Mouse (Mus musculus): ENCODE measurements around the gene Melk. TPM values are rescaled to one million over a fixed set of nuclear protein-coding genes. Genes with fewer than 3 reads are reported as not detected.

Gene Melk
- 10 to 100 TPM in 1 of 26 experiments, 1 to 10 TPM in 24, under 1 TPM in 1; 0.79 to 15.1 (median 2.9) TPM for total RNA-seq (2018; cell fraction: chromatin; rRNA removed)
- total RNA-seq (2018; cell fraction: cytosol; rRNA removed) = 1 to 10 TPM in 25 of 26 experiments, under 1 TPM in 1; 0.76 to 3.0 (median 1.7) TPM
- total RNA-seq (2018; cell fraction: nucleus; rRNA removed) = 1 to 10 TPM in 23 of 26 experiments, under 1 TPM in 3; 0.64 to 8.8 (median 1.7) TPM
- polyA plus RNA-seq (2018) = 0.36 to 4.6 TPM (median 3.6 TPM) in 3 replicates

DNA sequence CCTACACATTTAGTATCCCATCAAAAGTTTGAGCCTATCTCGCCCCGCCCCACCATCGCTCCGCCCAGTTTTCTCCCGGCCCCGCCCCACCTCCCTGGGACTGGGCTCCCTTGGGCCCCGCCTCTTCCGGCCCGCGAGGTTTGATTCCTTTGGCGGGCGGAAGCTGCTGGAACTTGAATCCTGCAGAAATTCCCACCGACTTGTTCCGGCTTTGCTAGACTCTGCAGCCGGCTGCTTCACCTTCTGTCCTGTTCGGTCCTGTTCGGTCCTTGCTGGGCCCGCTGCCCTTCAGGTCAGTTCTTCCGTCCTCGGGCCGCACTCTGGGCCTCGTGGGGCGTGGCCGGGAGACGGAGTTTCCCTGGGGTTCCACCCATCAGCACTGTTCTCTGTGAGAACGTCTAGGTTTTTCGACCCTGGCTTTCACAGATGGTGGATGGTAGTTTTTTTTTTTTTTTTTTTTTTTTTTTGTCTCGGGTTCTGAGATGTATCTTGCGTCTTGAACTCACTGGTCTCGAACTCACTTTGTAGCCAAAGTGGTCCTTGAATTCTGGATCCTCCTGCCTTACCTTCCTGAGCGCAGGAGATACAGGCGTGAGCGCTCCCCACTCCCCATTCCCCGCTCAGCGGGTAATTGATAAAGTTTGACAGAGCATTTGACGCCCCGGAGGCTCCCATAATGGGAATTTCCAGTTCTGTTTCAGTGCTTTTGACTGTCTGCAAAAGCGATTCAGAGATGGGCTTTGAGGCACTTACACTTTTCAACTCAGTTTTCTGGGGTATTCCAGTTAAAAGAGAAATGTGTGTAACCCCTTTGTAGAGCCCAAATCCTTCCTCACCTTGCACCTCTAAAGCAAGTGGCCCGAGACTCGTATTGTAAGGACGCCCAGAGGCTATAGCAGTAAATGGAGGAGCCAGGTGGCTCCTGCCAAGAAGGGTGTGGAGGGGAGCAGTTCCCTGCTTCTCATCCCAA lies at the start of gene Melk:
TSS of gene Melk (plus strand) at position 96 of the 970 bp plus-strand sequence.
- Histone ChIP-seq H3K27ac (peak within 1 kb of the TSS; percentile 46), H3K79me2 (ENCODE audit: inconsistent target) (peaks cover 26% of the 10 kb centered on the region), H3K4me3 (ENCODE audit: inconsistent target) (peak within 1 kb of the TSS; percentile 83), H3K36me3 (ENCODE audit: inconsistent target) (no peaks in the 10 kb centered on the region)
- 4% methylated on average over 40 of the region's 41 CpGs for WGBS (ENCODE audit: missing documents)

DNA sequence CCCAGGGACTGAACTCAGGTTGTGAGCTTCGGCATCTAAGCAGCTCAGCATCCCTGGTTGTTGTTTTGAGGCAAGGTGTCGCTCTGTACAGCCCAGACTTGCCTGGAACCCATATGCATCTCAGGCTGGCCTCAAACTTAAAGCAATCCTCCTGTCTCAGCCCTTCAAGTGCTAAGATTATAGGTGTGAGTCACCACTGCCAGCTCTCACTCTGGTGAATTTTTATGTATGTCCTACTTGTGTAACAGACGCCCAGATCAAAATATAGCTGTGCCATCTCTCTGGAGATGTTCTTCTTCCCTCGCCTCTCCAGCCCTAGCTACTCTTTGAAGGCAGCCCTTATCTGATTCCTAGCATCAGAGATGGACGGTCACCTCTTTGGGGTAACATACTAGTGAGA lies 49.2 kb upstream of the Melk start:
- WGBS (ENCODE audit: missing documents) = 76% methylated on average over 5 of the region's 5 CpGs
- Histone ChIP-seq H3K4me3 (ENCODE audit: inconsistent target) (no peak overlapping the region), H3K79me2 (ENCODE audit: inconsistent target) (no peaks in the 10 kb centered on the region), H3K27ac (no peak overlapping the region), H3K36me3 (ENCODE audit: inconsistent target) (no peaks in the 10 kb centered on the region)

DNA sequence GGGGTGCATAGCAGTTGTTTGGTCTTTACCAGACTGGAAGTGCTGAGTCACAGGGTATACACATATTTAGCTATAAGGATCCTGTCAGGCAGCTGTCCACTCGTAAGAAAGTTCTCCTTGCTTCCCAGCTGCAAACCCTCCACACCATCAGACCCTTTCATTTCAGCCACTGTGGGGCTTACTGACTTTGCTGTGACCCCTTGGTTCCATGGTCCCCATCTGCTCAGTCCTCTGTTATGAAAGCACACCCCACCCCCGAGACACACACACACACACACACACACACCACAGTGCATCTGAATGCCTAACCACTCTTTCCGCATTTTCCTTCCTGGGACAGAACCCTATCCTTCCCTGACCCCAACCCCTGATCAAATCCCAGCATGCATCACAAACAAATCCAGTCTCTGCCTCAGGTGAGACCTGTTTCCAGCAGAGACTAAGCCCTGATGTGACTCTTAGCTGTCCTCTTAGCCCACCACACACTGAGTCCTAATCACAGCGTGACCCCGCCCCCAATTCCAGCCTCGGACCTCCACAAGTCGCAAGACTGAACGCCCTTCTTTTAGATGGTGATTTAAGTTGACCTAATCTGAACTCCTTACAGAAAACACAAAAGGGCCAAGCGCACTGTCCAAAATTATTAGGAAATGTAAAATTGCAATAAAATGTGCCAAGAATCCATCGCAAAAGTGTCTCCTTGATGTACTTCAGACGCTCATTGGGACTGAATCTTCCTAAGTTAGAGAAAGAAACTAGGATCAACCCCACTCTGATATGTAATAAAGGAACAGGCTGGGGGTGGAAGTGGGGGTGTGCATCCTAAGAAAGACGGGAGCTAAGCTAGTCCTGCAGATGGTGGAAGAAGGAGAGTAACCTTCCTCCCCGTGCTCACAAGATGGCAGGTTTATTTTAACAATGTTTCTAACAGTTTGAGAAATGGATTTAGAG lies 48.4 kb upstream of the Melk start:
- H3K79me2 ChIP-seq (ENCODE audit: inconsistent target) = no peaks in the 10 kb centered on the region
- H3K36me3 ChIP-seq (ENCODE audit: inconsistent target) = no peaks in the 10 kb centered on the region
- no peak overlapping the region for H3K4me3 ChIP-seq (ENCODE audit: inconsistent target)
- H3K27ac ChIP-seq = no peak overlapping the region
- WGBS (ENCODE audit: missing documents) = 16% methylated on average over 13 of the region's 13 CpGs

DNA sequence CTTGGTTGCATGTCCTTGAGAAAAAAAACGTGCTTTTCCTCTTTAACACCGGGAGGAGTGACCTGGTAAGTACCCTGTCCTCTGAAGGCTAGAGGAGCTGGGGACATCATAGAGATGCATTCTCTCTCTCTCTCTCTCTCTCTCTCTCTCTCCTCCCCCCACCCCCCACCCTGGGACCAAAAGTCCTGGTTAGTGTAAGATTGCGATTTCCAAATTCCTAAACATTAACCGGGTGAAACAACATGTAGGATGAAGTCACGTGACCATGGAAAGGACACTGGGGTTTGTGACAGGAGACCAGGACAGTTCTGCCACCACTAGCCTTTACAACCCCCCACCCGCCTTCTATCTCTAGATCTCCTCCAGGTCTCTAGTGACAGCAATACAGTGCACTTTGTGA lies 47.5 kb upstream of the Melk start:
- Histone ChIP-seq H3K79me2 (ENCODE audit: inconsistent target) (no peaks in the 10 kb centered on the region), H3K27ac (no peak overlapping the region), H3K36me3 (ENCODE audit: inconsistent target) (no peaks in the 10 kb centered on the region), H3K4me3 (ENCODE audit: inconsistent target) (no peak overlapping the region)
- 24% methylated on average over 6 of the region's 6 CpGs for WGBS (ENCODE audit: missing documents)

DNA sequence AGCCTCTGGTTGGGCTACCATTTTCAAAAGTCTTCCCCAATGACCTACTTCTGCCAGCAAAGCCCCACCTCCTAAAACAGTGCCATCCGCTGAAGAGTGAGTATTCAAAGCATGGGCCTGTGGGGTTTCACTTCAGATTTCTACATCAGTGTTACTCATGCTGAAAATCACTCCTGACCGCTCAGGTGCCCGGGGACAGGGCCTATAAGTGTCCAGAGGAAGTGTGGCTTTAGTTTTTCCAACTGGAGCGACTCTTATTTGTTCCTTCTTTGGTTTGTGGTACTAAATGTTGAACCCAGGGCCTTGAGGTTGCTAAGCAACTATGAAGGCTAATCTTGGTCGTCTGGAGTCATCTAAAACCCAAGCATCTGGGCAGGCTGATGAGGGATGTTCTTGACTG lies 46.1 kb upstream of the Melk start:
- WGBS (ENCODE audit: missing documents) = 88% methylated on average over 5 of the region's 5 CpGs
- no peaks in the 10 kb centered on the region for H3K79me2 ChIP-seq (ENCODE audit: inconsistent target)
- H3K36me3 ChIP-seq (ENCODE audit: inconsistent target) = no peaks in the 10 kb centered on the region
- H3K27ac ChIP-seq = no peak overlapping the region
- no peak overlapping the region for H3K4me3 ChIP-seq (ENCODE audit: inconsistent target)

DNA sequence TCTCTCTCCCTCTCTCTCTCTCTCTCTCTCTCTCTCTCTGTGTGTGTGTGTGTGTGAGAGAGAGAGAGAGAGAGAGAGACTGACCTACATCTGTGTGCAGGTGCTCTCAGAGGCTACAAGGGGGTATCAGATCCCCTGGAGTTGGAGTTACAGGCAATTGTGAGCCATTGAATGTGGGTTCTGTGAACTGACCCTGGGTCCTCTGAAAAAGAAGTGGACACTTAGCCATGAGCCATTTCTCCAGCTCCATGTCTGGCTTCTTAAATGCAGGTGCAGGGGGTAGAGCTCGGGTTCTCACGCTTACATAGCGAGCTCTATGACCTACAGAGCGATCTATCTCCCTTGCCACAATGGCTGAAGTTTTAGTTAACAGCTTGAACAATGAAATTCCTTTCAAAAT lies 41.5 kb upstream of the Melk start:
- WGBS (ENCODE audit: missing documents) = 89% methylated on average over 4 of the region's 4 CpGs
- Histone ChIP-seq H3K4me3 (ENCODE audit: inconsistent target) (no peak overlapping the region), H3K36me3 (ENCODE audit: inconsistent target) (no peaks in the 10 kb centered on the region), H3K79me2 (ENCODE audit: inconsistent target) (no peaks in the 10 kb centered on the region), H3K27ac (no peak overlapping the region)

DNA sequence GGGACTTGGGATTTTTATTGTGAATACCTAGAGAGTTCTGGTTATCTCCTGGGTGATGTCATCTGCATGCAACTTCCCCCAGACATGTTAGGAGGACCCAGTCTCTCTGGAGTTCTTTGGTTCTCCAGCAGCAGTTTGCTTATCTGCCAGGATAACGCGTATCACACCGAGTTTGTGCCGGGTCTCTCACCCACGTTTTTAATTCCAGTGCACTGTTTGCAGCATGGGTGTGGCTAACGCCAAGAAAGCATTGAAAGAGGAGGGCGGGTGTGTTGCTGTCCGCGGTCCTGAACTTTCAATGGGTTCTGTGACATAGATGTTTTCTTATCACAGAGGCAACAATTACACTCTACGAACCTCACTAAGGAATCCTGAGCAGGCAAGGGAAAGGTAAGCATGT lies 40.4 kb upstream of the Melk start:
- H3K4me3 ChIP-seq (ENCODE audit: inconsistent target) = no peak overlapping the region
- no peaks in the 10 kb centered on the region for H3K36me3 ChIP-seq (ENCODE audit: inconsistent target)
- 3% methylated on average over 10 of the region's 10 CpGs for WGBS (ENCODE audit: missing documents)
- H3K27ac ChIP-seq = no peak overlapping the region
- no peaks in the 10 kb centered on the region for H3K79me2 ChIP-seq (ENCODE audit: inconsistent target)

DNA sequence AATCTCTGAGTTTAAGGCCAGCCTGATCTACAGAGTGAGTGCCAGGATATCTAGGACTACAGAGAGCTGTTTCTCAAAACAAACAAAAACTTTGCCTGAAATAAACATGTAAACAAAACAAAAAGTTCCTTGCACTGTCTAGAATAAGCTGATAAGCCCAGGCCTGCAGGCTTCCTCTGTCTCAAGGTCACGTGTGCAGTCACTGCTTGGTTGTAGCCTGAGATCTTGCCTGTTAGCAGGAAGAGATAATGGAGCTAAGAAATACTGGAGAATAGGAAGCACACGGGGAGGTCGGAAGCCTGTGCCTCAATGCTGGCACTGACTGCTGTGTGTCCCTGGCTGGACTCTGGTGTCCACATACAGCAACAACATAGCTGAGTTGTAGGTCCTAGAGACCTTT lies 35.2 kb upstream of the Melk start:
- 75% methylated on average over 3 of the region's 3 CpGs for WGBS (ENCODE audit: missing documents)
- no peaks in the 10 kb centered on the region for H3K79me2 ChIP-seq (ENCODE audit: inconsistent target)
- no peak overlapping the region for H3K4me3 ChIP-seq (ENCODE audit: inconsistent target)
- H3K36me3 ChIP-seq (ENCODE audit: inconsistent target) = no peaks in the 10 kb centered on the region
- no peak overlapping the region for H3K27ac ChIP-seq

DNA sequence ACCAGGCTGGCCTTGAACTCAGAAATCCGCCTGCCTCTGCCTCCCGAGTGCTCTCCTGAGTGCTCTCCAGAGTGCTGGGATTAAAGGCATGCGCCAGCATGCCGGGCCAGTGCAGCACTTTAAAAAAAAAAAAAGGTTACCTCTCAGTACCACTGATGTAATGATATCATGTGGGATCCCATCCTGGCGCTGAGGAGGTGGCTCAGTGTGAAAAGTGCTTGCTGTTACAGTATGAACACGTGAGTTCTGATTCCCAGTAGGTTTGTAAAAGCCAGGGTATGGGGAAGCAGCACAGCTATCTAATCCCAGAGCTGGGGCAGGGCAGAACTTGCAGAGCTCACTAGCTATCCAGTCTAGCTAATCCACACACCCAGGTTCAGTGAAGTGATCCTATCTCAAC lies 33.2 kb upstream of the Melk start:
- Histone ChIP-seq H3K4me3 (ENCODE audit: inconsistent target) (no peak overlapping the region), H3K79me2 (ENCODE audit: inconsistent target) (no peaks in the 10 kb centered on the region), H3K36me3 (ENCODE audit: inconsistent target) (no peaks in the 10 kb centered on the region), H3K27ac (no peak overlapping the region)
- WGBS (ENCODE audit: missing documents) = 92% methylated on average over 6 of the region's 6 CpGs

DNA sequence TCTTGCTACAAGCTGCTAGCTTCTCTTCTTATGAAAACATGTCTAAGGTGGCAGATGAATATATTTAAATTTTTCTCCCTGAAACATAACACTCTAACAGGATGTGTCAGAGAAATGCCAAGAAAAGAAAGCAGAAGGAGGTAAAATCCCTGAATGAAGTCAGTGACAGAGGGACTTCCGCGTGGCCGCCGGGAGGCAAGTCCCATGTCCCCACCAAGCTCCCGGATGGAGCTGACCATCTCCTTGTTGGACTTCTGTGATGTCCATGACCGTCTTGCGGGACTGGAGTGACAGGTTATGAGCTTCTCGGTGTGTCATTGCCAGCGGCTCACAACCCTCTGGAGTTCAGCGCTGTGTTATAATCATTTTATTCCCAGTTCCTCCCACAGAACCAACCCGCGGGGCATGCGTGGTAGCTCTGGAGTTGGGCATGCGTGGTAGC lies 31.3 kb upstream of the Melk start:
- H3K27ac ChIP-seq = no peak overlapping the region
- 89% methylated on average over 14 of the region's 14 CpGs for WGBS (ENCODE audit: missing documents)
- no peaks in the 10 kb centered on the region for H3K79me2 ChIP-seq (ENCODE audit: inconsistent target)
- no peaks in the 10 kb centered on the region for H3K36me3 ChIP-seq (ENCODE audit: inconsistent target)
- no peak overlapping the region for H3K4me3 ChIP-seq (ENCODE audit: inconsistent target)

DNA sequence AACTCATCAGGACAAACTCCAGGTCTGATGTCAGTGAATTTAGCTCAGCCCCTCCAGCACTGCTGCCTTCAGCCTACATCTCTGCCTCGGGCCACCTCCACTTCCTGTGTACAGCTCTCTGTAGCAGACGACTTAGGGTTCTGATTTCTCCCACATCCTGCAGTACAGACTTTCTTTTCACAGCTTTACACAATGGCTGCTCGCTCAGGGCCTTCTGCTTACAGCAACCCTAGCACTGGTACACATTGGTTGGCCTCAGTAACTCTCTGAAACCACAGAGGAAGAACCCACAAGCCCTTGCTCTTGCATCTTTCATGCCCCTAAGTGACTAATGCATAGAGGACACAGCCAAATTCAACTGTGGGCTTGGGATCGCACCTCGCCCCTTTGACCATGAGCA lies 29.5 kb upstream of the Melk start:
- H3K27ac ChIP-seq = no peak overlapping the region

DNA sequence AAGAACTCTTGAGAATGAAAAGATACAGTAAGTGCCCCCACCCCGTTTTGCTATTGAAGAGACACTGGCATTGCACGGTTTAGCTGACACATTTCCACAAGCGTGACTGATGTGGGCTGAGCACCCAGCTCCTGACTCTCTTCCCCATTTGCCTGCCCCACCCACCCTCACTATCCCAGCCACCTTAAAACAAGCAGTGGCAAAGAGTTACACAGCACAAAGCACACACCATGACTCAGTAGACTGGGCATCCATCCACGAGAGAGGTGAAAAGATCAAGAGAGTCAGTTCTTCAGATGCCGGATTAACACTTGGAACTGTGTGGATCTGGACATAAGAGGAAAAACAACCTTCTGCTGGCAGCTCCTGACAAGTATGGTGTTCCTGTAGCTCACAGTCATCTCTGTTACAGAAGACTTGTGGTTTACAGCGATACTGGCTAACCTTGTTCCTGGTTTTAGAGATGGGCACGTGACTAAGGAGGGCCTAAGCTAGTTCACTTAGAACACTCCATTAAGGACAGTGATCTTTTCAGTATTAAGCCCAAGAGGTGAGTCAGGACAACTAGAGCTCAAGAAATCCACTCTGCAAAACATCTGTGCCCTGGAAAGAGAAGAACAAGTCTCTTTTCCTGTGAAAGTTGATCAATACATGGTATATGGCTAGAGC lies 18.9 kb upstream of the Melk start:
- 0 out of 2 replicates have a peak overlapping the region, but pooled peaks have one; percentile 13 for H3K27ac ChIP-seq
- no peak overlapping the region for H3K4me3 ChIP-seq (ENCODE audit: inconsistent target)
- H3K79me2 ChIP-seq (ENCODE audit: inconsistent target) = no peaks in the 10 kb centered on the region
- WGBS (ENCODE audit: missing documents) = 45% methylated on average over 7 of the region's 7 CpGs
- no peaks in the 10 kb centered on the region for H3K36me3 ChIP-seq (ENCODE audit: inconsistent target)

More for the DNA sequence above, 29.5 kb upstream of the Melk start:
- no peak overlapping the region for H3K4me3 ChIP-seq (ENCODE audit: inconsistent target)
- no peaks in the 10 kb centered on the region for H3K79me2 ChIP-seq (ENCODE audit: inconsistent target)
- 43% methylated on average over 5 of the region's 5 CpGs for WGBS (ENCODE audit: missing documents)
- H3K36me3 ChIP-seq (ENCODE audit: inconsistent target) = no peaks in the 10 kb centered on the region

DNA sequence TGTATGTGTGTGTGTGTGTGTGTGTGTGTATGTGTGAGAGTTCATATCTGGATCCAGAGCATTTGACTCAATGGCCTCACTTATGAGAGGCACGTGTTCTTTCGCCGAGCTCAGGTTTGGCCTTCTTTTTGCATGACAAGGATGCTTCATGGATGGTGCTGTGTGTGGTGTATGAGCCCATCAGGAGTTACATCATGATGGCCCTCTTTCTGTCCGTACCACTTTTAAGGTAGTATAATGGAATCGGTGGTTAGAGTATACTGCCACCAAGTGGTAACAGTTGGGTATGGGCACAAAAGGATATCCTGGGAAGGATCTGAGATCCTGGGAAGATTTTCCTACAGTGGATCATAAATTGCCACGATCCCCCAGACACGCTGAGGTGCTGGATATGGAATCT lies 8.1 kb upstream of the Melk start:
- H3K27ac ChIP-seq = no peak overlapping the region
- H3K4me3 ChIP-seq (ENCODE audit: inconsistent target) = no peak overlapping the region
- no peaks in the 10 kb centered on the region for H3K36me3 ChIP-seq (ENCODE audit: inconsistent target)
- 11% methylated on average over 7 of the region's 7 CpGs for WGBS (ENCODE audit: missing documents)
- no peaks in the 10 kb centered on the region for H3K79me2 ChIP-seq (ENCODE audit: inconsistent target)

DNA sequence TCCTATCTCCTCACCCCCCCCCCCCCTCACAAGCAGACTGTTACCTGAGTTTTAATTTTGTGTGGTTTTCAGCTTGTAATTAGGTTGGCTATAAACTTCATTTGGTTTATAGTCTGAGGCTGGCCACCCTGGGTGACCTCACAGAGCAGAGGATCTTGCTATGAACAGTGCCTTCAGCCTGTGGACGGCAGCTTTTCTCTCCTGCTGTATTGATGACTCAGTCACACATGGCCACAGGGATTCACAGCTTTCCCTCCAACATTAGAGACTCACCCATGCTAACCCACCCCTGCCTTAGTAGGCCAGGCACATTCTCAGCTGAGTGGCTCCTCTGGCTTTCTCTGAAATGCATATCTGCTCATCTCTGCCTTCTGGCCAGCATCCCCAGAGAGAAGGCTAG lies 4.8 kb upstream of the Melk start:
- 87% methylated on average over 1 of the region's 1 CpGs for WGBS (ENCODE audit: missing documents)
- no peak overlapping the region for H3K27ac ChIP-seq
- no peaks in the 10 kb centered on the region for H3K36me3 ChIP-seq (ENCODE audit: inconsistent target)
- no peaks in the 10 kb centered on the region for H3K79me2 ChIP-seq (ENCODE audit: inconsistent target)
- H3K4me3 ChIP-seq (ENCODE audit: inconsistent target) = no peak overlapping the region
